Comparison of ENCODE assay signal across 9 mouse cellular contexts in genomic region chr19:59697628-59698027, GRCm38 (mm10).
DNase-seq lines count a peak whose midpoint lies in the region; ATAC-seq and TF ChIP-seq lines count a peak whose summit lies in the region.
"Had no signal": no experiment of that assay in that cellular context is flagged by ENCODE, and none has a peak within 500 bp of the region (broad histone marks: within the 10 kb centered on the region; RNA-seq: fewer than 3 reads in every experiment).

No protein-coding gene starts in this region.

- H3K27me3 ChIP-seq in hindbrain, postnatal 0 days (ENCODE audit: insufficient read depth, low read length), result no peaks in the 10 kb centered on the region
- H3K27me3 ChIP-seq in limb, embryonic 10.5 days (ENCODE audit: low read depth, poor library complexity, severe bottlenecking), result peaks cover 81% of the 10 kb centered on the region
- H3K27me3 ChIP-seq: stomach, embryonic 15.5 days had no signal

- no peaks in the 10 kb centered on the region for H3K4me1 ChIP-seq in hindbrain, postnatal 0 days (ENCODE audit: insufficient read depth, low read length)
- peaks cover 11% of the 10 kb centered on the region for H3K4me1 ChIP-seq in limb, embryonic 10.5 days
- H3K4me1 ChIP-seq: stomach, embryonic 15.5 days had no signal

- peak; percentile 83 for ATAC-seq in hindbrain, postnatal 0 days

- H3K4me2 ChIP-seq in hindbrain, postnatal 0 days (ENCODE audit: low read depth, low read length), result no peak overlapping the region
- H3K4me2 ChIP-seq: stomach, embryonic 15.5 days had no signal

- whole genome bisulfite sequencing in hindbrain, postnatal 0 days, result 38% methylated on average over 5 of the region's 5 CpGs
- WGBS in limb, embryonic 10.5 days, result 48% methylated on average over 5 of the region's 5 CpGs

- no peak overlapping the region for H3K4me3 ChIP-seq in hindbrain, postnatal 0 days (ENCODE audit: low read length)
- H3K4me3 ChIP-seq in limb, embryonic 10.5 days, result no peak overlapping the region
- H3K4me3 ChIP-seq: stomach, embryonic 15.5 days had no signal

- intact Hi-C loops in heart, postnatal 10 days (cut with DNase I), result no loop called here

- no peaks in the 10 kb centered on the region for H3K9me3 ChIP-seq in hindbrain, postnatal 0 days (ENCODE audit: low read length)
- no peaks in the 10 kb centered on the region for H3K9me3 ChIP-seq in limb, embryonic 10.5 days (replicated peaks)
- H3K9me3 ChIP-seq: stomach, embryonic 15.5 days had no signal

- peak; percentile 42 for DNase-seq in embryo, embryonic 10 days (ENCODE audit: low spot score)
- no peak for DNase-seq in embryo, embryonic 9.5 days (ENCODE audit: extremely low spot score)
- DNase-seq in hindbrain, postnatal 0 days (ENCODE audit: low spot score), result peak; percentile 73
- peak; percentile 33 to 46 for DNase-seq in layer of hippocampus, adult 8-10 months (ENCODE audit: low spot score in 2 of 2)
- DNase-seq in right cerebral cortex, adult 2 months (ENCODE audit: low spot score in 2 of 2), result peak; percentile 6 to 23
- no peak for DNase-seq in thymus, adult 18-20 months
- no peak for DNase-seq in heart, postnatal 10 days
- DNase-seq in limb, embryonic 10.5 days (ENCODE audit: low spot score), result no peak

- H3K27ac ChIP-seq in hindbrain, postnatal 0 days, result no peak overlapping the region
- H3K27ac ChIP-seq in limb, embryonic 10.5 days, result no peak overlapping the region
- H3K27ac ChIP-seq: stomach, embryonic 15.5 days had no signal

- no peak for TF ChIP-seq CTCF in hindbrain, postnatal 0 days (IDR thresholded peaks at IDR 0.05; ENCODE audit: low read depth)

- H3K36me3 ChIP-seq in hindbrain, postnatal 0 days (ENCODE audit: insufficient read depth, low read length), result no peaks in the 10 kb centered on the region
- H3K36me3 ChIP-seq in limb, embryonic 10.5 days, result no peaks in the 10 kb centered on the region
- H3K36me3 ChIP-seq: stomach, embryonic 15.5 days had no signal

- no peak overlapping the region for H3K9ac ChIP-seq in hindbrain, postnatal 0 days (replicated peaks; ENCODE audit: low read length)
- H3K9ac ChIP-seq: stomach, embryonic 15.5 days had no signal

Comparison
In these comparisons a context has a peak if more than half of its experiments do, and no peak if none do; other contexts are left out.
1. DNase-seq: peak in embryo, embryonic 10 days (single experiment), hindbrain, postnatal 0 days (single experiment), layer of hippocampus, adult 8-10 months (2 of 2) and right cerebral cortex, adult 2 months (2 of 2); none in embryo, embryonic 9.5 days (single experiment), thymus, adult 18-20 months (0 of 2), heart, postnatal 10 days (0 of 2) and limb, embryonic 10.5 days (single experiment).